Mouse (Mus musculus) embryo, embryonic 11 days (tissue): ENCODE results near the gene Gm21425.
"Not testable (repeated sequence)": the region's sequence is repeated elsewhere in the genome, so short reads cannot be mapped to it uniquely, and the experiment has no call there.

Experiments used
- DNase-seq: peaks from one replicate; pipeline ENCODE4 v3.0.0-alpha.2; 2015

Gene Gm21425

DNA sequence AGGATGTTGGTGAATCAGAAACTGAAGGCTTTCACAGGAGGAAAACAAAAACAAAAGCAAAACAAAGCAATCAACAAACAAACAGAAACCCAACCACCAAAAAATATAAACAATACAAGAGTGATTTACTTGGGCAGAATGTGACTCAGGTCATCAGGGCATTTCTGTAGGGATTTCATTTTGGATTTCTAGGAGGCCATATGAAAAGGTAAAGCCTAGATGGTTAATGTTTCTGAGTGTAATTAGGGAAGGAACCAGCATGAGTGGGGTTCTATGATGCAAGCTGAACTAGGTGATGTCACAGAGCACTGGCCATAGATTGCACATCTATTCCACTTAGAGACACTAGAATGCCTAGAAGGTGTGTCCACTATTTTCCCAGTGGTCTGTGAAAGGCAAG is at the start of gene Gm21425:
TSS of gene Gm21425 (plus strand) at position 301 of the 400 bp plus-strand sequence.
- not testable (repeated sequence) for DNase-seq

DNA sequence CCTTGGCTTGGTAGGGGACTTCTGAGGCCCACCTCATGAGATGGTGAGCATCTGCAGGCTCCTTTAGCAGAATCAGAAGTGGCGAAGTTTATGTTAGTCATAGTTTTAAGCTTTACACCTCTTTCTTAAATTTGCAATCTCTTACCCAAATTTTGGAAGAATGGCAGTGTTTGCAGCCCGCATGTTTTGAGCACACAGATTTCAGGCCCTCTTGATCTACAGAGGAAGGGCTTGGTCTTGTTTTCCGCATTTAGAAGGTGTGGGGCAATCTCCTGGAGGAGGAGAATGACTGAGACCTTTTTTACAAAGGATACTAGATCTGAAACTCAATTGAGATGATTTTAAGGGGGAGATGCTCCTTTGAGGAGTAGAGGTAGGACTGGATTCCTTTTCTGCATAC is 28.4 kb upstream of the Gm21425 start, which contains the start of gene Gm21891:
TSS of gene Gm21891 (minus strand) at position 101 of the 400 bp plus-strand sequence.
- not testable (repeated sequence) for DNase-seq
